Mouse (Mus musculus) neural tube, embryonic 11.5 days (tissue): ENCODE data around the gene Psd4. TPM values are rescaled to one million over a fixed set of nuclear protein-coding genes. Genes with fewer than 3 reads are reported as not detected.
A peak's percentile ranks its signal among the peaks of the same experiment; 100 is the strongest.

Source experiments
- ATAC-seq: fragments of 200-750 bp; cut with Nextera tagmentation; 2 replicates; pipeline ENCODE4 v1.8.0; 2017; ENCODE audit warnings: moderate number of reproducible peaks, mild to moderate bottlenecking, moderate TSS enrichment, moderate library complexity; ENCODE audit not compliant: insufficient read depth, low FRiP score, low TSS enrichment
- DNase-seq: peaks from one replicate; pipeline ENCODE4 v3.0.0-alpha.2; 2015; ENCODE audit warnings: low spot score
- H3K27ac ChIP-seq: fragments of 300-500 bp; sonication (generic); 2 replicates; pipeline ENCODE4 v1.5.1; 2014; ENCODE audit warnings: low read depth, mild to moderate bottlenecking, low read length
- H3K27me3 ChIP-seq: fragments of 300-500 bp; sonication (generic); 2 replicates; pipeline ENCODE4 v1.6.1; 2014; ENCODE audit warnings: mild to moderate bottlenecking, low read length, mixed read lengths; ENCODE audit not compliant: control insufficient read depth, insufficient read depth
- H3K36me3 ChIP-seq: fragments of 300-500 bp; sonication (generic); 2 replicates; pipeline ENCODE4 v1.6.1; 2014; ENCODE audit warnings: mild to moderate bottlenecking, low read length, moderate library complexity, mixed read lengths; ENCODE audit not compliant: control insufficient read depth, insufficient read depth
- H3K4me1 ChIP-seq: fragments of 300-500 bp; sonication (generic); 2 replicates; pipeline ENCODE4 v1.6.1; 2014; ENCODE audit warnings: low read length, mixed read lengths; ENCODE audit not compliant: control insufficient read depth, insufficient read depth
- H3K4me2 ChIP-seq: fragments of 300-500 bp; sonication (generic); 2 replicates; pipeline ENCODE4 v1.6.1; 2014; ENCODE audit warnings: low read depth, mild to moderate bottlenecking, moderate library complexity
- H3K4me3 ChIP-seq: fragments of 300-500 bp; sonication (generic); 2 replicates; pipeline ENCODE4 v1.5.1; 2014; ENCODE audit warnings: low read depth, low read length
- H3K9ac ChIP-seq: fragments of 300-500 bp; sonication (generic); 2 replicates; pipeline ENCODE4 v1.6.1; 2014; ENCODE audit warnings: mild to moderate bottlenecking, low read length
- H3K9me3 ChIP-seq: fragments of 300-500 bp; sonication (generic); 2 replicates; pipeline ENCODE4 v1.6.1; 2016; ENCODE audit warnings: low read length; ENCODE audit not compliant: control insufficient read depth
- WGBS: fragments of 180-500 bp; shearing (Covaris S2); extraction: QIAGEN DNeasy Blood & Tissue Kit; methylation state at CpG from one replicate; pipeline ENCODE4 v1.1.7; 2014; 5-methylcytosine and 5-hydroxymethylcytosine counted together
- polyA plus RNA-seq: library from polyadenylated mRNA; unstranded; fragments of >200 nt; fragmentation: Nextera tagmentation; extraction: Ambion mirVana; gene quantifications from 2 replicates; pipeline ENCODE4 v1.2.1, GENCODE M21; 2014

Gene Psd4
- polyA plus RNA-seq, 1 experiment from 2014 or later: 0.65 TPM

GRCm38 (mm10) chr2:24351159-24351558 is 16.2 kb upstream of the Psd4 start:
- ATAC-seq: no peak
- Histone ChIP-seq H3K27ac (no peak overlapping the region), H3K9me3 (no peaks in the 10 kb centered on the region), H3K27me3 (no peaks in the 10 kb centered on the region), H3K4me2 (no peak overlapping the region), H3K4me1 (no peaks in the 10 kb centered on the region), H3K9ac (no peak overlapping the region), H3K4me3 (no peak overlapping the region), H3K36me3 (no peaks in the 10 kb centered on the region)
- DNase-seq: no peak
- WGBS: 83% methylated on average over 2 of the region's 2 CpGs

- no peak overlapping the region for H3K9ac ChIP-seq
- ATAC-seq (no peak), DNase-seq (no peak)
- 96% methylated on average over 2 of the region's 2 CpGs for WGBS
- H3K4me3 ChIP-seq: no peak overlapping the region
- no peaks in the 10 kb centered on the region for H3K36me3 ChIP-seq
- no peaks in the 10 kb centered on the region for H3K4me1 ChIP-seq
- H3K4me2 ChIP-seq: no peak overlapping the region
- H3K27me3 ChIP-seq: no peaks in the 10 kb centered on the region
- H3K9me3 ChIP-seq: no peaks in the 10 kb centered on the region
- H3K27ac ChIP-seq: no peak overlapping the region
Observed at GRCm38 (mm10) chr2:24353042-24353441, 14.3 kb upstream of the Psd4 start.

DNA sequence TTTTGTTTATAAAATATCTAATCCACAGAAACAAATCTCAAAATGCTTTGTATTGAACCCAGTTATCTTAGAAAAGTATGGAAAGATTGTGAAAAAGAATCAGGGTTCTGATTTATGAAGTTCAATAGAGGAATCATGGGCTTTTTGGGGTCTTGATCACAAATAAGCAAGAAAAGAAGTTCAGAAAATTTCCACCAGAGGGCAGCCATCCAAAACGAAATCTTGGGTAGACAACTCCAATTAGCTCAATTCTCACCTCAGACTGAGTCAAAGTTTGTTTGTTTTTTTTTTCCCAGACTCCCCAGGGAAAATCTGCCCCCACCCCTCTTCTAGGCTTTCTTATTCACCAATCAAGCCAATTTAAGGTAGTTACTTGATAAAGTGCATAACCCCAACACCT is 9.7 kb upstream of the Psd4 start:
- Histone ChIP-seq H3K4me2 (no peak overlapping the region), H3K4me1 (no peaks in the 10 kb centered on the region), H3K36me3 (no peaks in the 10 kb centered on the region), H3K9ac (no peak overlapping the region), H3K9me3 (no peaks in the 10 kb centered on the region), H3K27ac (no peak overlapping the region), H3K27me3 (no peaks in the 10 kb centered on the region), H3K4me3 (no peak overlapping the region)
- WGBS: 6% methylated on average over 1 of the region's 1 CpGs
- ATAC-seq (no peak), DNase-seq (no peak)

- 96% methylated on average over 1 of the region's 1 CpGs for WGBS
- H3K27me3 ChIP-seq: no peaks in the 10 kb centered on the region
- ATAC-seq (no peak), DNase-seq (no peak)
- H3K4me2 ChIP-seq: no peak overlapping the region
- no peak overlapping the region for H3K4me3 ChIP-seq
- no peaks in the 10 kb centered on the region for H3K9me3 ChIP-seq
- H3K27ac ChIP-seq: no peak overlapping the region
- H3K36me3 ChIP-seq: no peaks in the 10 kb centered on the region
- no peak overlapping the region for H3K9ac ChIP-seq
- H3K4me1 ChIP-seq: no peaks in the 10 kb centered on the region
Observed at GRCm38 (mm10) chr2:24359347-24359746, 8.0 kb upstream of the Psd4 start.

GRCm38 (mm10) chr2:24363818-24364217 is 3.6 kb upstream of the Psd4 start:
- Histone ChIP-seq H3K4me2 (no peak overlapping the region), H3K9ac (no peak overlapping the region), H3K36me3 (no peaks in the 10 kb centered on the region), H3K4me3 (no peak overlapping the region), H3K27me3 (peaks cover 6% of the 10 kb centered on the region; the same call in 1 of the 2 replicates), H3K9me3 (no peaks in the 10 kb centered on the region), H3K4me1 (no peaks in the 10 kb centered on the region), H3K27ac (no peak overlapping the region)
- 87% methylated on average over 3 of the region's 3 CpGs for WGBS
- DNase-seq (no peak), ATAC-seq (no peak)

DNA sequence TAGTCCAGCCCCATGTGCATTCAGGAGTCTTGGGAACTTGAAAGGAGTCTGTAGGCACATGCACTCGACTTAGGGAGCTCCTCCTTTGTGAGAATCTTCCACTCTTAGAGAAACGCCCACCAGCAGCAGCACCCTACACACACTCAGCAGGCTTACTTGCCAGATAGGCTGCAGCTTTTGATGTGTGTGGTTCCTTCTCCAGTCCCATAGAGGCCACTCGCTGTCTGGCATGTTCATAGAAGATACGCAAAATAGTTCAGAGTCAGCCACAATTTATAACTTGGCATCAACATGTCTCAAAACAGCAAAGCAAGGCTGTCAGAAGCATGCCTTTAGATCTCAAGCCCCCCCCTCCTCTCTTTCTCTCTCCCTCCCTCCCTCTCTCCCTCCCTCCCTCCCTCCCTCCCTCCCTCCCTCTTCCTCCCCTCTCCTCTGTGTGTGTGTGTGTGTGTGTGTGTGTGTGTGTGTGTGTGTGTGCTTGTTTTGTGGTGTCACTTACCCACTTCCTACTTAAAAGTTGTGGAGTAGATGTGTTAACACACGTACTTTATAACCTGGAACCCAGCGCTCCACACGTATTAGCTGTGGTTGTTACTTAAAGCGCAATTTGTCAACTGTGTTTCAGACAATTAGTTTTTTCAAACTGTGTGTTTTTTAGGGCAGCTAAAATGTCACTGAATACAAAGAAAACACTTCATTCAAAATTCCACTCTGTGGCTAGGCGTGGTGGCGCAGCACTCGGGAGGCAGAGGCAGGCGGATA is 985 bp upstream of the Psd4 start:
- 79% methylated on average over 12 of the region's 12 CpGs for WGBS
- Histone ChIP-seq H3K9me3 (no peaks in the 10 kb centered on the region), H3K27ac (no peak overlapping the region), H3K4me2 (no peak overlapping the region), H3K4me1 (no peaks in the 10 kb centered on the region), H3K4me3 (no peak overlapping the region), H3K9ac (no peak overlapping the region), H3K36me3 (no peaks in the 10 kb centered on the region), H3K27me3 (peaks cover 6% of the 10 kb centered on the region; the same call in 1 of the 2 replicates)
- ATAC-seq (no peak), DNase-seq (no peak)

DNA sequence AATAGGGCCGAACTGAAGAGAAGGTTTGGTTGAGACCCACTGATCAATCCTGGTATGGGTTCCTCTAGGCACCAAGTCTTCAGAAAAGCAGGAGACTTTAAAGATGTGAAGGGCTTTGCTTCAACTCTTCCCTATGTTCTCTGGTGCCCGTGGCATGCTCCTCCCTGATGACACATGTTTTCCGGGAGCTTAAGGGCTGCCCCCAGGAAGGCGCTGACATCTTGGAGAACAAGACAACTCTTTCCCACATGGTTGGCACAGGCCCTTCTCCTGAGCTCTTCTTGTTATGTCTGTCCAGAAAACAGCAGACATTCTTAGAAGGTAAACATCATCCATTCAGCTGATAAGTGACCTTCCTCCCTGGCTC is 498 bp downstream of the Psd4 start:
- Histone ChIP-seq H3K4me1 (no peaks in the 10 kb centered on the region), H3K27ac (no peak overlapping the region), H3K36me3 (no peaks in the 10 kb centered on the region), H3K9ac (no peak overlapping the region), H3K4me2 (peak overlapping the region; percentile 58), H3K4me3 (no peak overlapping the region; the same call in 1 of the 2 replicates), H3K9me3 (no peaks in the 10 kb centered on the region), H3K27me3 (peaks cover 6% of the 10 kb centered on the region; the same call in 1 of the 2 replicates)
- no peak for ATAC-seq
- 71% methylated on average over 4 of the region's 4 CpGs for WGBS
- no peak for DNase-seq

DNA sequence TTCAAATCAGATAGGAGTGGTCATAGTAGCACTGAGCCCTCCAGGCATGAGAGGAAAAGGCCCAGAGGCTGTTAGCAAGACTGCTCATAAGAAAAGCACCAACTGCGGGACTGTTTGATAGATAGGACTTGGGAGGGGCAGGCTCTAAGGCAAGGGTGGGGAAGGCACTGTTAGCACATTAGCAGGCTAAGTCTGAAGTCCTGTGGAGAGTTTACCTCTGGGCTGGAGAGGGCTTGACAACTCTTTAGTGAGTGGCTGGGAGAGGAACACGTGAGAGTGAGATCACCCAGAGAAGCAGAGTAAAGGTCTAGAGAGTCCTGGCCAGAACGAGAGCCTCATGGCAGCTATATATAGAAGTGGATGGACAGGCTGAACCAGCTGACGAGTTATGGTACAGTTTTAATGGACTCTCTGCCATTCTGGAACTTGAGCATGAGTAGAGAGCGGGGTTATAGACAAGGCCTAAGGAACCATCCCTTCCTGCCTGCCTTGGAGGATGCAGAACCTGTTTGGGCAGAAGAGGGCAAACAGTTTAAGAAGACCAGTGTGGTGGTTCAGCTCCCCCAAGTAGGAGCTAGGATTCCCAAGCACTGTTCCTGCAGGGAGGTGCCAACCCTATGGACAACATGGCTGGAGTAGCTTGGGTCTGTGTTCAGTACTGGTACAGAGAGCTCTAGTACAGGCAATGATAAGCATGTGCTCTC is 11.5 kb downstream of the Psd4 start:
- Histone ChIP-seq H3K27me3 (no peaks in the 10 kb centered on the region), H3K4me3 (no peak overlapping the region), H3K4me2 (no peak overlapping the region), H3K9me3 (no peaks in the 10 kb centered on the region), H3K36me3 (no peaks in the 10 kb centered on the region), H3K27ac (no peak overlapping the region), H3K4me1 (no peaks in the 10 kb centered on the region), H3K9ac (no peak overlapping the region)
- 77% methylated on average over 5 of the region's 5 CpGs for WGBS
- DNase-seq: no peak
- ATAC-seq: no peak
